Mouse (Mus musculus) testis, postnatal 14 days (tissue): ENCODE data around the gene Tbx3.

Experiments
- DNase-seq: peaks from one replicate; pipeline ENCODE4 v3.0.0; 2021; ENCODE audit warnings: low spot score

The Tbx3 gene

DNA sequence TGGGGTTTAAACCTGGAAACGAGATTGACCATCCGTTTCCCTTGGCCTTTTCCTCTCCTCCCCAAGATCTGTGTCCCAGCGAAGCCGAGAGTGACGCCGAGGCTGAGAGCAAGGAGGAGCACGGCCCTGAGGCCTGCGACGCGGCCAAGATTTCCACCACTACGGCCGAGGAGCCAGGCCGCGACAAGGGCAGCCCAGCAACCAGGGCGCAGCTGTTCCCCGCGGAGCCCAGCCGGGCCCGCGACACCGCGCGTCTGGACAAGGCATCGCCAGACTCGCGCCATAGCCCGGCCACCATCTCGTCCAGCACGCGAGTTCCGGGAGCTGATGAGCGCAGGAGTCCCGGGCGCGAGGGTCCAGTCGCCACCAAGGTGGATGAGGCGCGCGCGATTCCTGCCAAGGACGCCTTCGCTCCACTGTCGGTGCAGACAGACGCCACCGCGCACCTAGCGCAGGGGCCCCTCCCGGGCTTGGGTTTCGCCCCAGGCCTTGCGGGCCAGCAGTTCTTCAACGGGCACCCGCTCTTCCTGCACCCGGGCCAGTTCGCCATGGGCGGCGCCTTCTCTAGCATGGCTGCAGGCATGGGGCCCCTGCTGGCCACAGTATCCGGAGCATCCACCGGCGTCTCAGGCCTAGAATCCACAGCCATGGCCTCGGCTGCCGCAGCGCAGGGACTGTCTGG is 10.0 kb downstream of the Tbx3 start:
- no peak for DNase-seq

DNA sequence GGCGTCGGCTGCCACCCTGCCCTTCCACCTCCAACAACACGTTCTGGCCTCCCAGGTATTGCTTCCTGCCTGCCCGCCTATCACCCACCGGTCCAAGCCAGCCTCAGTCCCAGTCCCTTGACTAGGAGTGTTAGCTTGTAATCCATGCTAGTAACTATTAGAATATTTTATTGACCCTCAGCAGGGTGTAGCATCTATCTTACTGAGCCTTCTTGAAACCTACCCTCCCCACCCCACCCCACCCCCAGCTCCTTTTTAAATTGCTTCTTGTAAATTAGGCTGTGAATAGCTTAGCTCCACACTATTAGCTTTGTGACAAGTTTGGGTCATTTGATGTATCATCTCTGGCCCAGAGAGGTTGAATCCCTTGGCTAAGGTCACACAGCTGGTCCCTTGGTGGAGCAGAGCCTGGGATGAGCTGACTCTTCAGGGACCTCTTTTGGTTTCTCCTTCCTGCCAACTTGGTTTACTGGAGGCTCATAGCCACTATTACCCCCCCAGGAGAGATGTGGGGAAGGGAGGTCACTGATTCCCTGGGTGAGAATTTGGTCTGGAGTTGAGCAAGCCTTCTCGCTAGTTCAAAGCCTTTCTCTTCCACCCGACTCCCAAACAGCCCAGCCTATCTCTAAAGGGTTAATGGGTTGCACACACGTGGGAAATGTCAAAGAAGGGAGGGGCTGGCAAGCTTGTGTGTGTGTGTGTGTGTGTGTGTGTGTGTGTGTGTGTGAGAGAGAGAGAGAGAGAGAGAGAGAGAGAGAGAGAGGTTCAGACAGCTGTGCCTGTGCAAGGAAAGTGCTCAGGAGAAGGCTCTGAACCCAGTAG is 10.8 kb downstream of the Tbx3 start:
- DNase-seq: no peak

DNA sequence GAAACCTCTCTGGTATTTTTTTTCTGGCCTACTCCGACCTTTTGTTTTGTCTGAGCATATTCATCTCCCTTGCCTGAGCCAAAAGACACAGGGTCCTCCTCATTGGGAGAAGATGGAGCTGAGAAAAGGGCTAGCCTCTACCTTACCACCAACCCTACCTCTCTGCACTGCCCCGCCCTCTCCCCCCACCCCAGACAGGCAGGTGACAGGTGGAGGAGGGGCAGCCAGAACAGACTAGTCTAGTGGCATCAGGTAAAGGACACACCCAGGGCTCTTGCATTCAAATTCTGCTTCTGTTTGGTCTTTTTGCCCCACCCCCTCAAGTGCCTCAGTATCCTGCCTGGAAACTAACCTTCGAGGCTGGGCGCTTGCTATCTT is 11.4 kb downstream of the Tbx3 start:
- no peak for DNase-seq

DNA sequence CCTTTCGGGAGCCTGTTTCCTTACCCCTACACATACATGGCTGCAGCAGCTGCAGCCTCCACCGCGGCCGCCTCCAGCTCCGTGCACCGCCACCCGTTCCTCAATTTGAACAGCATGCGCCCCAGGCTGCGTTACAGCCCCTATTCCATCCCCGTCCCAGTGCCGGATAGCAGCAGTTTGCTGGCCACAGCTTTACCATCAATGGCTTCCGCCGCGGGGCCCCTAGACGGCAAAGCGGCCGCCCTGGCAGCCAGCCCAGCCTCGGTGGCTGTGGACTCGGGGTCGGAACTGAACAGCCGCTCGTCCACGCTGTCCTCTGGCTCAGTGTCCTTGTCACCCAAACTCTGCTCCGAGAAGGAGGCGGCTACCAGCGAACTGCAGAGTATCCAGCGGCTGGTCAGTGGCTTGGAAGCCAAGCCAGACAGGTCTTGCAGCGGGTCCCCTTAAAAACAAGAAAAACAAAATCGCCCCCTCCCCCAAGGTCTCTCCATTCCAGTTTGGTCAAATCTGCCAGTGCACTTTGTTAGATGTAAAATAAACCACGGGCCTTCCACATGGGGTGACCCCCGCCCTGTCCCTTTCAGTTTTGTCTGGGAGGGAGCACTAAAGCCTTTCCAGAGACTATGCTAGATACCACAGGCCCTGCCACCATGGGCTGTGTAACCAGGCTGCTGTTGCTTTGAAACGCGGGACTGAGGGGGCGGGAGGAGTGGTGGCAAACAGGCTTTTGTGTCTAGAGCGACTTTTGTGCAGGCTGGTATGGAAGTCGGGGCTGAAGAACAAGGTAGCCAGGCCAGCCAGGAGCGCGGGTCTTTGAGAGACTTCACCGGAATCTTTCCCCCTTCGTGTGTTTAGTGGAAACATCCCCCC is 12.4 kb downstream of the Tbx3 start:
- no peak for DNase-seq

DNA sequence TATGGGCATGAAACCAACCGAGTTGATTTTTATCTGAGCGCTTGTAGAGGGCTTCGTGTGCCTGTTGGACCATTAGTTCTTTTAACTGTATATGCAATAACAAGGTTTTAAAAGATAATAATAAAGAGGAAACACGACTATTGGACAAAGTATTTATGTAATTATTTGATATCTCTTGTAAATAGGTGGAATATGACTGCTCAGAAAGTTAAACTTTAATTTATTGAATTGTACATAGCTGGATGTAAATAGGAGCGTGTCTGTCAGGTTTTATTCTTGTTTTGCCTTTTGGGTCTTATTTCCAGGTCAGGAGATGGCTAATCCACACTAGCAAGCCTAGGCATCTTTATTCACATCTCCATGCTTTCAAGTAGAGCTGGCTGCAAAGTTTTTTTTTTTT is 13.4 kb downstream of the Tbx3 start:
- DNase-seq: no peak

DNA sequence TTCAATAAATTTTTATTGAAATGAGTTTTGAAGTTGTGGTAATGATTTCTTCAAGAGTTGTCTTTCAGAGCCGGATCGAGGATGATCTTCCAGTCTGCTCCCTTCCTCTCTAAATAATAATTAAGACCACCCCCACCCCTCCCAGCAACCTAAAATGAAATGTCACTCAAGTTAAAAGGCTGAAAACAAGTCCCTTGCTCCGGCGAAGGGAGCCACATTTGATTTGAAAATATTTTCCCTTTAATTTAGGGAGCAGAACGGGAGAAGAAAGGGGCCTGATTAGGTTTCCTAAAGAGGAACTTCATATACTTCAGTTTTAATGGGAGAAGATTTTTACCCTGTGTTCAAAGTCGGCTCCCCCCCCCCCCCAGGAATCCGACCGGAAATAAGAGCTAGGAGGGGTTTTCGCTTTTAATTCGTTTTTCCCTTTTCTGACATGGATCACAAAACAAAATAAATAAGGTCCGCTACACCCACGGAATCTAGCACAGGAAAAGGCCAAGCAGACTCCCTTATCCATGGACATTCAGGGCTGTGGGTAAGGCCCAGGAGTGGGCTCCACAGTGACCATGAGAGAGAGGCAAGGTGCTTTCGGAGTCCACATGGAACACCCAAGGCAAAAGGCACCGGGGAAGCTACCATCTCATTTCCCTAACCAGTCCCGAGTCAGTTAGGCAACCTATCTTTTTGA is 14.4 kb downstream of the Tbx3 start:
- DNase-seq: no peak

DNA sequence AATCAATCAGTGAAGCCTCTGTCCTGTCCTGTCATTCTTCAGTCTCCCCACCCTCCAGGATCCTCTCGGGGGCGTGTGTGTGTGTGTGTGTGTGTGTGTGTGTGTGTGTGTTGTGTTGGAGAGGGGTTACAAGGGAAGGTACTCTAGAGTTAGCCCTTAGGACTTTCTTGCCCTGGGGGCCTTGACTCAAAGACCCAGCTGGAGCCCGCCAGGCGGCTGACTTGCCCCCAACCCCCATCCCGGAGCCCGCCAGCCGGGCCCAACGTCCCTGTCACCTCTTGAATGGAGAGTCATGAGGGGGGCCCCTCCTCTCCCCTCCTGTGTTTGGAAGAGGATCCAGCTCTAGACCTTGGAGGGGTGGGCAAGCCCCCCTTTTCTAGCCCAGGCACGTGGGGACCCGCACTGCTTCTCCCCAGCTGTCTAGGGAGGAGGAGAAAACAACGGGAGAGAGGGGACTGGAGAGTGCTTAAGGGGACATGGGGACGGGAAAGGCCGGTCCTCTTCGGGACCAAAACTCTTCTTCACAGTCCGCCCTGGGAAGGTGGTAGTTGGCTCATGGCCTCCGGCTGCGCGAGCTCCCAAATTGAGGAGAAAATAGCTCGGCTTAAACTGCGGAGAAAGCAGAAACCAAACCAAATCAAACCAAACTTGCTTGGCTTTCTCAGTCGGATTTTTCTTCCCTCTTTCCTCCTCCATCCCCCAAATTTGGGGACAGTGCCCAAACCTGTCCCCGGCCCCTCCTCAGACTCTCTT is 15.2 kb downstream of the Tbx3 start:
- DNase-seq: no peak

DNA sequence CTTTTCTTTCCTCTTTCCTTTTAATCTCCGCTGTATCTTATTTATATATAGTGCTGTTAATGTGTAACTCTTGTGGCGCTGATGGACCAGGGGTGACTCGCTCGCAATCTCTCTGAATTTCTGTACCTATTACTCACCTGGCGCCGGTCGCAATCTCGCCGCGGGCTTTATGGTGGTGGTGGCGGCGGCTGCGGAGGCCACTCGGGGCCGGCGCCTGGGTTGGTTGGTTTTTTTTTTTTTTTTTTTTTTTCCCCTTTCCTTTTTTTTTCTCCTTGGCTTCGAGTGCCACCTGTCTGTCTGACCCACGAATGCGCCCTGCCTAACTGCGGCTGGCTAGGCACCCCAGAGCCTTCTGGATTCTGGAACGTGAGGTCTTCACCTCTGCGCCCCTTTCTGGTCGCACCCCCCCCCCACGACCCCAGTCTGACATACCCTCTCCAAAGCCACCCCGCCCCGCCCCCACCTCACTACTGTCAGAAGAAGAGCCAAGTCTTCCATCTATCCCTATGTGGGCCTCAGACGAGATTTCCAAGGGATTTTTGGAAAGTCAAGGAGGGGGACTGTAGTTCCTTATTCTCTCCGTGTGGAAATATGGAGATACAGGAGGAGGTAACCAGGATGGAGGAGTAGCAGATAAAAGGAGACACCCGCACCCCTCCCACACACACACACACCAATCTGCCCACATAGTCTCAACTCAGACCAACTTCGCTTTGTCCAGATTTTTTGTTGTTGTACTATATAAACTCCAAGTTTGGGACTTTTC is 15.9 kb downstream of the Tbx3 start:
- DNase-seq: no peak

DNA sequence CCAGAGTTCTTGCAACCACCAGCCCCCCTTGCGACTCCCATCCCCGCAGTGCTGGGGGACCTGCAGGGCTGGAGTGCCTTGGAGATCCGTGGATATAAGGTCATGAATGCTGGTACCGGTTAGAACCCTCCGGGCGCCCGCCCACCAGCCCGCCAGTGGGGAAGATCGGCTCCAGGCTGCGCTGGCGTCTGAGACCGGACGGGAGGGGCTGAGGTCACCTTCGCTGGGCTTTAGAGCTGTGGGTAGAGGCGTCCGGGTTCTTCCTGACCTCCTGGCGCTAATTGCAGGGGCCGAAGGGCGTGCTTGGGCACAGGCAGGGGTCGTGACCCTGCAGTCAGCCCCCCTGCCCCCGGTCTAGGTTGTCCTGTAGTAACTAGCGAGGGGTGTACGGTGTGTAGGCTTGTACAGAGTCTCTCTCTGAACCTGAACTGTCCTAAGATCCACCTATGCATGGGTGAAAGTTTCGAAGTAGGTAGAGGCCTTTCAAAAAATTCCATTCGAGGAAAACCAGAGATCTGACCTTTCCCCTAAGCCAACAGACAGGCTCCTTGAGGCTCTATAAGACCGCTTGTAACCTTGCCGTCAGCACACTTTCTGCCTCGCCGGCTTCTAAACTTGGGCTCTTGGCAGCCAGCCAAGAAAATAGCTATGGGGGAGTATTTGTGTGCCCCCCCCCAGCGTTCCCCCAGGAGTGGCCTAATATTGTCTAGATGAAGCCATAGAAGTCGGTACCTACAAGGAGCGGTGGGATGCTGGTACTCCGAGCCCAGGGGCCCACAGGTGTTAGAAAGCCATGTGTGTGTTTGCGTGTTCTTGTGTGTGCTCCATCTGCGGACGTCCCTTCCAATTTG is 16.8 kb downstream of the Tbx3 start:
- no peak for DNase-seq

DNA sequence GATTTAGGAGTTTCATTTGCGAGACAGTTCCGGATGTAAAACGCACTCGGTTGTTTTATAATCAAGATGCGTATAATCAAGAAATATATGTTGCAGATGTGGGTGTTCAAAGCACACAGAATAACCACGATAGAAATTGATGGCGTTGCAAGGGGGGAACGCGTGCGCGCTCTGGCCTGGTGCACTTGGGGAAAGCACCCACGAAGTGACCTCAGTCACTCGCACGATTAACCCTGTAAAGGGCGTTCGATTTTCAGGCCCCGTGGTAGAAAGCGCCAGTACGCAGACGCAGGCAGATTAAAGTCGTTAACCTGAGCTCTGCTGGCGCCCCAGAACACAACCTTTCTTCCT is 17.4 kb downstream of the Tbx3 start:
- no peak for DNase-seq

DNA sequence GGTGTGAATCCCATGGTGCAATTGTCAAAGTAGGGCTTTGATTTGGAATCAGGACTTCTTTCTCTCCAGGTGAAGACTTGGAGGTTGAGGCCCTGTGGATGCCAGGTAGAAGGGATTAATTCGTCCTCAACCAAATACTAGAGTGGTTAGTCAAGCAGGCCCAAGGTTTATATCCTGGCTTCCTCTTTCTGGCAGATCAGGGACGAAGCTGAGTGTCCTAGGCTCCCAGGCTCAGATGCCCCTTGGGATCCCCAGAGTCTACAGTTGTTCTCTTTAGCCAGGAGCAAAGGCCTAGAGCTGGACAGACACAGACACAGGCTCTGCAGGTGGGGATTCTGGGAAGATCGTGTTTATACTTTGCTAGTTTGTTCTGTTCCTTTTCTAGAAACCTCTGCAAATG is 17.8 kb downstream of the Tbx3 start:
- no peak for DNase-seq

DNA sequence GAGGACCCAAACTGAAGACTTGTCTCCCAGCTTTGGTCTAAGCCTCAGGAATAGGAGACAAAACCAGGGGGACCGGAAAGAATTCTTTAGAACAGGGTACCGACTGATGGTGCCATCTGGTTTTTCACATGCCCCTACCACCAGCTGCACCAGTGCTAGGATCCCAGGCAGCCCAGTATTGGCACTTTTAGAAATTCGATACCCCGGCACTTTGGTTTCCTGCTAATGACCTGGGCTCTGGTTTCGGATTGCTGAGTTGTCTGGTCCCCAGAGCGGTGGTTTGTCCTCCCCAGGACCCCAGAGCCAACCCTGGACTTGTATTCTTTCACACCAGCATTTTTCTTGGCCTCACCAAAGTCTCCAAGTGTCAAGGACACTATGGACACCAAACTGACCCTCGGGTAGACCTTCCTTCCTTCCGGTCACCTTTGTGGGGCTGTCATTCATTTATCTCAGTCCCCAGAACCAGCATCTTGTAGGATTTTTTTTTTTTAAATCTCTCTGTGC is 18.5 kb downstream of the Tbx3 start:
- no peak for DNase-seq

DNA sequence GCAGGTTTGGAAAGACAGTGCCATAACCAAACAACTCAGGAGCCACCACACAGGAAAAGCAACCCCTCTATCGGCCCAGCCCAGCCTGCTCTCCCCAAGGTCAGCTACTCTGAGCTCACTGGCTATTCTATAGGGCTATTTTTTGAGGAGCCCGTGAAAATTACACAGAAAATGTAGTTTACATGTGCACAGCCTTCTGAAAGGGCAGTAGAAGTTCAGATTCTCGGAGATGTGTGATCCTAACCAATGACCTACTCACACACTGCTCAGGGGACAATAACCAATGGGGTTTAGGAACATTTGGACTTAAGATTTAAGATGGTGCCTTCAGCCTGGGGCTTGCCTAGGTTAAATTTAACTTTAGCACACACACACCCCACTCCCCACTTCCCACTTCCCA is 19.0 kb downstream of the Tbx3 start:
- no peak for DNase-seq

DNA sequence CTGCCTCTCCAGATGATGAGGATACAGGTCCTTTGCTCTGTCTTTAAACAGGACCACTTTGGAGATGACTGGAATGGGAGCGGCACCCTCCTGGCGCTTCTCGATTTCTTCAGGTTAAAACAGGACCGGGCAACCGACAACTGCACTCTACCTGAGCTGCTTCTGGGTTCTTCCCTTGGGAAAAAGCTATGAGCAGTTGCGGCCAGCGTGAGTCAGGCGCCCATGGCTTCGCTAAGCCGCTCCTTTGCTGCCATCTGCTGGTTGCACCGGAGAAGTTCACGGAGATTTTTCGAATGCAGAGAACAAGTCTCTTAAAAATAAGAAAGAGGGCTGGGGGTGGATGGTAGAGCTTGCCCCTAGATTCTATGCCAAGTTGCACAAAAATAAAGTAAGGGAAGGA is 20.6 kb downstream of the Tbx3 start:
- DNase-seq: peak; percentile 56

DNA sequence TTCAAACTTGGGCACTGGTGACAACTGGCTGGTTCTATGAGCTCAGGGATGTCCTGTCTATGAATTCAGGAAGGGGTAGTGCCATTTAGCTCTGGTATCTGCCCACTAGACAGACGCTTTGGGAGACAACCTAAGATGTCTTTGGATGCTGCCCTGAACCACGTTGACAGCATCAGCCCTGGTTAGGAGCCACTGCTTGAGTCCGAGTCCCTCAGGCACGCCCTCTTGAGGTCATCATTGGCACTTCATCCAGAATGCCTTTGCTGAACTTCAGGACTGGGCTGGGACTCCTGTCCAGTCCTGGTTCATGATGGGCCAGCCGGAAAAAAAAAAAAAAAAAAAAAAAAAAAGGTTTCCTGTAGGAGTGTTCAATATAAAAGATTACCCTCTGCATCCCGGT is 22.0 kb downstream of the Tbx3 start:
- no peak for DNase-seq

DNA sequence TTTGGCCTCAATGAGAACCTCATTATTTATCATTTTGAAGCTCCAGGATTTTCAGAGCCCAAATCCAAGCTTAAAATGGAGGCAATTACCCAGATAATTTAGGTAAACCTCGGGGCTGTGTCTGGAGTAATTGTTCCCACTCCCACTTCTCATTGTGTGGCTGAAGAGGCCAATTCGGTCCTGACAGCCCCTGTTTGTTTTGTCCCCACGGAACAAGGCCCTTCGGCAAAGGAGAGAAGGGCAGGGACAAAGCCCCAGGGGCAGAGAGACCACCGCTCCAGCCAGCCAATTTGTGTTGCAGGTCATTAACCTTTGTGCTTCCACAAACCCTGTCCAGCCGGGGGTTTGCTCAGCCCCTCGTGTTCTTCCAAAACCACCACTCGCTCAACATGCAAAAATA is 24.4 kb downstream of the Tbx3 start:
- DNase-seq: no peak

DNA sequence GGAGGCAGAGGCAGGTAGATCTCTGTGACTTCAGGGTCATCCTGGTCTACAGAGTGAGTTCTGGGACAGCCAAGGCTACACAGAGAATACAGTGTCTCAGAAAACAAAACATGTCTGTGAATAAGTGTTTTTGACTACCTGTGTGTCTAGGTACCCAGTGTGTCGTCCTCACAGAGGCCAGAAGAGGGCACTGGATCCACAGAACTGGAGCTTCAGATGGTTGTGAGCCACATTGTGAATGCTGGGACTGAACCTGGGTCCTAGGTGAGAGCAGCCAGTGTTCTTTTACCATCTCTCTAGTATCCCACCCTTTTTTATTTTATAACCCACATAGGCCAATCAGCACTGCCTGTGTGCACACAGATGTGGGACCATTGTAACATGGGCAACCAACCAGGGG is 32.6 kb downstream of the Tbx3 start:
- DNase-seq: no peak

DNA sequence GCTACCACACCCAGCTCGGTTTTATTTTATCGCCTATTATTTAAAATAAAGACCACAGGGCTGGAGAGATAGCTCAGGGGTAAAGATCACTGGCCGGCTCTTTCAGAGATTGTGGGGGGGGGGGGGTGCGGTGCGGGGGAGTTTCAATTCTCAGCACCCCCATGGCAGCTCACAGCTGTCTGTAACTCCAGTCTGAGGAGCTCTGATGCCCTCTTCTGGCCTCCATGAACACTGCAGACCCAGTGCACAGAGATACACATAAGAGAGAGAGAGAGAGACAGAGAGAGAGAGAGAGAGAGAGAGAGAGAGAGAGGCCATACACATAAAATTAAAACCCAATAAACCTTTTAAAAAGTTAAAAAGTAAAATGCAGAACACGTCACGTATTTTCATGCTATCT is 34.4 kb downstream of the Tbx3 start:
- DNase-seq: no peak

DNA sequence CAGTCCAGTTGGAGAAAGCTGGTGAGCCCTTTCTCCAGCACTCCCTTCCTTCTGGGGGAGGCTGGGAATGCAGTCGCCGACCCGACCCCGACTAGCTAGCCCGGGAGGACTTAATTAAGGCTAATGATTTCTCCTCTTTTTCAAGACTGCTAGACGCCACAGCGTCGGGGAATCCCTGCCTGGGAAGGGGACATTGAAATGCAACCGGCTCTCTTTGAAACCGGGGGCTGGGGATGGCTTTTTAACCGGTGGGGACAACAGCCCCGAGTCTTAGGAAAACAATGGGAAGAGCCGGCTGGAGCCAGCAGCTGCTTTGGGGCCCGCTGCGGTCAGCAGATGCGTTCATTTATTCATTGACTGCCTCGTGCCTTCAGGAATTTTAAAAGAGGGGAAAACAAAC is 36.0 kb downstream of the Tbx3 start:
- DNase-seq: no peak
